Mouse (Mus musculus) stomach, embryonic 16.5 days (tissue): ENCODE measurements around the gene Topors. TPM values are rescaled to one million over a fixed set of nuclear protein-coding genes. Genes with fewer than 3 reads are reported as not detected.
"Not testable (repeated sequence)": the region's sequence is repeated elsewhere in the genome, so short reads cannot be mapped to it uniquely, and the experiment has no call there.

Source experiments
- ATAC-seq: fragments of 200-750 bp; cut with Nextera tagmentation; 2 replicates; pipeline ENCODE4 v1.8.0; 2017; ENCODE audit warnings: moderate number of reproducible peaks, moderate TSS enrichment; ENCODE audit not compliant: insufficient read depth, low FRiP score
- H3K27ac ChIP-seq: fragments of 300-500 bp; sonication (generic); 2 replicates; pipeline ENCODE4 v1.5.1; 2014; ENCODE audit warnings: low read length
- H3K27me3 ChIP-seq: fragments of 300-500 bp; sonication (generic); 2 replicates; pipeline ENCODE4 v1.6.1; 2014; ENCODE audit warnings: low read length, control low read depth, mixed read lengths; ENCODE audit not compliant: control insufficient read depth, insufficient read depth
- H3K36me3 ChIP-seq: fragments of 300-500 bp; sonication (generic); 2 replicates; pipeline ENCODE4 v1.6.1; 2014; ENCODE audit warnings: low read length; ENCODE audit not compliant: control insufficient read depth, insufficient read depth
- H3K4me1 ChIP-seq: fragments of 300-500 bp; sonication (generic); 2 replicates; pipeline ENCODE4 v1.6.1; 2014; ENCODE audit warnings: low read length, control low read depth, mixed read lengths; ENCODE audit not compliant: control insufficient read depth, insufficient read depth
- H3K4me2 ChIP-seq: fragments of 300-500 bp; sonication (generic); 2 replicates; pipeline ENCODE4 v1.6.1; 2014; ENCODE audit warnings: low read depth, low read length, mixed read lengths
- H3K4me3 ChIP-seq: fragments of 300-500 bp; sonication (generic); replicated peaks from 2 replicates; pipeline ENCODE4 v1.5.1; 2014; ENCODE audit warnings: mild to moderate bottlenecking, low read length
- H3K9ac ChIP-seq: fragments of 300-500 bp; sonication (generic); 2 replicates; pipeline ENCODE4 v1.6.1; 2014; ENCODE audit warnings: low read length
- H3K9me3 ChIP-seq: fragments of 300-500 bp; sonication (generic); replicated peaks from 2 replicates; pipeline ENCODE4 v1.6.1; 2016; ENCODE audit warnings: low read length, control low read depth; ENCODE audit not compliant: control insufficient read depth
- WGBS: fragments of 180-500 bp; shearing (Covaris S2); extraction: QIAGEN DNeasy Blood & Tissue Kit; methylation state at CpG from one replicate; pipeline ENCODE4 v1.1.7; 2014; 5-methylcytosine and 5-hydroxymethylcytosine counted together
- polyA plus RNA-seq: library from polyadenylated mRNA; unstranded; fragments of >200 nt; fragmentation: Nextera tagmentation; extraction: Ambion mirVana; gene quantifications from 2 replicates; pipeline ENCODE4 v1.2.1, GENCODE M21; 2015

The Topors gene
- polyA plus RNA-seq, 1 experiment from 2014 or later, result 32.5 TPM

- no peak for ATAC-seq
- H3K9me3 ChIP-seq, result 0 out of 2 replicates have a peak, but pooled peaks cover 2% of the 10 kb centered on the region
Measured at GRCm38 (mm10) chr4:40299169-40299568, 29.5 kb upstream of the Topors start.

GRCm38 (mm10) chr4:40291511-40291910 lies 21.9 kb upstream of the Topors start:
- H3K27me3 ChIP-seq, H3K4me2 ChIP-seq, ATAC-seq, H3K9me3 ChIP-seq, H3K27ac ChIP-seq, H3K4me1 ChIP-seq, H3K9ac ChIP-seq, H3K36me3 ChIP-seq, H3K4me3 ChIP-seq: not testable (repeated sequence)
- WGBS, result 93% methylated on average over 11 of the region's 11 CpGs

More at GRCm38 (mm10) chr4:40299169-40299568, 29.5 kb upstream of the Topors start:
- 55% methylated on average over 5 of the region's 5 CpGs for WGBS
- Histone ChIP-seq H3K4me1 (no peaks in the 10 kb centered on the region; the same call in 1 of the 2 replicates), H3K27me3 (no peaks in the 10 kb centered on the region), H3K36me3 (no peaks in the 10 kb centered on the region), H3K4me2 (no peak overlapping the region), H3K4me3 (no peak overlapping the region), H3K9ac (no peak overlapping the region), H3K27ac (no peak overlapping the region)

GRCm38 (mm10) chr4:40289046-40289445 lies 19.4 kb upstream of the Topors start:
- no peak for ATAC-seq
- H3K27ac ChIP-seq, result no peak overlapping the region
- no peaks in the 10 kb centered on the region for H3K4me1 ChIP-seq
- H3K4me3 ChIP-seq, result no peak overlapping the region
- H3K9ac ChIP-seq, result no peak overlapping the region
- WGBS, result 81% methylated on average over 2 of the region's 2 CpGs
- H3K4me2 ChIP-seq, result no peak overlapping the region
- 0 out of 2 replicates have a peak, but pooled peaks cover under 1% of the 10 kb centered on the region for H3K9me3 ChIP-seq
- H3K36me3 ChIP-seq, result no peaks in the 10 kb centered on the region
- no peaks in the 10 kb centered on the region for H3K27me3 ChIP-seq

- ATAC-seq, result no peak
- 70% methylated on average over 6 of the region's 6 CpGs for WGBS
- Histone ChIP-seq H3K27ac (no peak overlapping the region), H3K9ac (no peak overlapping the region), H3K27me3 (no peaks in the 10 kb centered on the region), H3K9me3 (no peaks in the 10 kb centered on the region), H3K4me2 (no peak overlapping the region), H3K4me1 (no peaks in the 10 kb centered on the region), H3K4me3 (no peak overlapping the region), H3K36me3 (no peaks in the 10 kb centered on the region)
Measured at GRCm38 (mm10) chr4:40287415-40287814, 17.8 kb upstream of the Topors start.

GRCm38 (mm10) chr4:40285582-40285981 lies 15.9 kb upstream of the Topors start:
- Histone ChIP-seq H3K4me3 (no peak overlapping the region), H3K27me3 (no peaks in the 10 kb centered on the region), H3K9ac (no peak overlapping the region), H3K4me2 (no peak overlapping the region), H3K9me3 (no peaks in the 10 kb centered on the region), H3K4me1 (no peaks in the 10 kb centered on the region), H3K36me3 (no peaks in the 10 kb centered on the region), H3K27ac (no peak overlapping the region)
- WGBS, result 13% methylated on average over 4 of the region's 4 CpGs
- ATAC-seq, result no peak

- H3K27ac ChIP-seq, result peak within 1 kb of the TSS; percentile 94
- H3K27me3 ChIP-seq, result no peaks in the 10 kb centered on the region
- WGBS, result 0% methylated on average over 36 of the region's 36 CpGs
- H3K4me2 ChIP-seq, result peak within 1 kb of the TSS; percentile 92
- peak within 1 kb of the TSS; percentile 94 for H3K4me3 ChIP-seq
- peak; percentile 96 for ATAC-seq
- no peaks in the 10 kb centered on the region for H3K9me3 ChIP-seq
- no peaks in the 10 kb centered on the region for H3K36me3 ChIP-seq
- H3K9ac ChIP-seq, result peak within 1 kb of the TSS; percentile 91
- peaks cover 11% of the 10 kb centered on the region for H3K4me1 ChIP-seq
Measured at GRCm38 (mm10) chr4:40279276-40279900, 9.7 kb upstream of the Topors start, which contains the start of gene Ndufb6. Ndufb6 (minus strand) TSS chr4:40279421.

- peak overlapping the region; percentile 88 for H3K4me2 ChIP-seq
- H3K9ac ChIP-seq, result peak overlapping the region; percentile 91
- peaks cover 11% of the 10 kb centered on the region for H3K4me1 ChIP-seq
- peak overlapping the region; percentile 94 for H3K4me3 ChIP-seq
- H3K36me3 ChIP-seq, result no peaks in the 10 kb centered on the region
- peak overlapping the region; percentile 64 for H3K27ac ChIP-seq
- H3K27me3 ChIP-seq, result no peaks in the 10 kb centered on the region
- H3K9me3 ChIP-seq, result no peaks in the 10 kb centered on the region
- WGBS, result under 1% methylated on average over 21 of the region's 21 CpGs
- peak; percentile 45 for ATAC-seq
Measured at GRCm38 (mm10) chr4:40278880-40279275, 9.2 kb upstream of the Topors start.

- Histone ChIP-seq H3K9ac (peak overlapping the region; percentile 91), H3K27ac (peak overlapping the region; percentile 100), H3K9me3 (no peaks in the 10 kb centered on the region), H3K4me1 (peaks cover 27% of the 10 kb centered on the region), H3K4me2 (peak overlapping the region; percentile 96), H3K36me3 (no peaks in the 10 kb centered on the region), H3K27me3 (no peaks in the 10 kb centered on the region), H3K4me3 (peak overlapping the region; percentile 87)
- ATAC-seq, result no peak
- under 1% methylated on average over 16 of the region's 16 CpGs for WGBS
Measured at GRCm38 (mm10) chr4:40268835-40269234, 815 bp downstream of the Topors start.

- peak; percentile 84 for ATAC-seq
- no peaks in the 10 kb centered on the region for H3K27me3 ChIP-seq
- peak overlapping the region; percentile 91 for H3K9ac ChIP-seq
- H3K9me3 ChIP-seq, result no peaks in the 10 kb centered on the region
- H3K36me3 ChIP-seq, result no peaks in the 10 kb centered on the region
- peak overlapping the region; percentile 96 for H3K4me2 ChIP-seq
- peaks cover 27% of the 10 kb centered on the region for H3K4me1 ChIP-seq
- under 1% methylated on average over 50 of the region's 50 CpGs for WGBS
- peak overlapping the region; percentile 100 for H3K27ac ChIP-seq
- H3K4me3 ChIP-seq, result peak overlapping the region; percentile 87
Measured at GRCm38 (mm10) chr4:40268204-40268813, 1.3 kb downstream of the Topors start.
